Mouse (Mus musculus) adrenal gland, postnatal 0 days (tissue): ENCODE measurements around the gene Ndufs4. TPM values are rescaled to one million over a fixed set of nuclear protein-coding genes. Genes with fewer than 3 reads are reported as not detected.

Experiments
- polyA plus RNA-seq: library from polyadenylated mRNA; unstranded; fragments of >200 nt; fragmentation: Nextera tagmentation; extraction: Ambion mirVana; gene quantifications from 2 replicates; pipeline ENCODE4 v1.2.1, GENCODE M21; 2015

Ndufs4 gene
- 523 and 747 TPM in 2 replicates for polyA plus RNA-seq

GRCm38 (mm10) chr13:114388211-114388965 is at the start of gene Ndufs4:
TSS of gene Ndufs4 (minus strand) at chr13:114388258.

Other genes with a start within 250 kb of the Ndufs4 start
- gene Fst, start 70.7 kb upstream of the Ndufs4 start, polyA plus RNA-seq, result 21.7 and 42.1 TPM in 2 replicates